Mouse (Mus musculus) lung, postnatal 4 days (tissue): Measurements from ENCODE around the gene Nphp3.

Experiments used
- DNase-seq, 2 experiments: peaks; one replicate each; pipeline ENCODE4 v3.0.0; 2021

Gene Nphp3

GRCm38 (mm10) chr9:104070241-104070640, 67.9 kb downstream of the Nphp3 start:
- DNase-seq: no peak

- DNase-seq: no peak
These were observed 68.7 kb downstream of the Nphp3 start for GRCm38 (mm10) chr9:104070863-104071604.

GRCm38 (mm10) chr9:104075808-104076207, 73.5 kb downstream of the Nphp3 start:
- no peak for DNase-seq

DNA sequence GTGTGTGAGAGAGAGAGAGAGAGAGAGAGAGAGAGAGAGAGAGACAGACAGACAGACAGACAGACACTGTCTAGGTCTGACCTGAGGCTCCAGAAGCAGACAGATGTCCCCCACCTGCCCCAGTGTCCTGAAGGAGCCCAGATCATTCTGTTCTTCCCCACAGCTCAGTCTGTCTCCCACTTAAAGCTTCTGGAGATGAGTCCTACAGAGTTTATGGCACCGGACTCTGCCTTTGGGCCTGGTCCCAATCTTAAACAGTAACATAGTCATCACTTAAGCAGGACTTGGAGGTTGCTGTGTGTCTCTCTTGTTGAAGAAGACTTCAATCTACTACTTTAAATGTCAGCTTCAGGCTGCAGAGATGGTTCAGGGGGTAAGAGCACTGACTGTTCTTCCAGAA, 76.4 kb downstream of the Nphp3 start:
- DNase-seq: no peak

GRCm38 (mm10) chr9:104079379-104079778, 77.0 kb downstream of the Nphp3 start:
- DNase-seq: peak; percentile 44 to 65

- DNase-seq: no peak
These were observed 77.7 kb downstream of the Nphp3 start for GRCm38 (mm10) chr9:104080038-104080437.

DNA sequence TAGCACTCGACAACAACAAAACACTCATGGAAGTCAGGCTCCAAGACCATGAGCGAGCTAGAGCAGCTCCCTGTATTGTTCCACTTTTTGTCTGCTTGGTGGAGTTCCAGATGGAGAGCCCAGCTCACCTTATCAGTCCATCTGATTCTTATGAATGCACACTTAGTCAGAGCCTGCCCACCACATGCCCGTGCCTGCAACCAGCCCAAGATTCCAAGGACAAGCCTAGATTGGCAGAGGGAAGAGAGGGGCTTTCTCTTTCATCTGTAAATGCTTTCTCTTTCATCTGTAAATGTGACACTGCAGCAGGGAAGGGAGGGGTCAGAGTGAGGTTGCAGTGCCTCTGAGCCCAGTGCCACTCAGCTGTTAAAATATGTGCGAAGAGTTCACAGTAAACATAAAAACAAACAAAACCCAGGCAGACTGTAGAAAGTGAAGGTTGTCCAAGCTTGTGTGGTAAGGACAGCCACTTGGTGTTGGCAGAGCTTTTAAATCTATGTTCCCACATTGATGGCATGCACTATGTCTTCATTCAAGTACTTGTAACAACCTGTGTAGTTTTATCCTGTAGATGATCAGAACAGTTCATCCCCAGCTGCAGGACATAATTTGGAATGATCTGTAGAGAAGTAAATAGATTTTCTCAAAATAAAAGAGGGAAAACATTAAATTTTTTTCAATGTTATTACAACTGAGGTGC, 83.5 kb downstream of the Nphp3 start:
- no peak for DNase-seq

DNA sequence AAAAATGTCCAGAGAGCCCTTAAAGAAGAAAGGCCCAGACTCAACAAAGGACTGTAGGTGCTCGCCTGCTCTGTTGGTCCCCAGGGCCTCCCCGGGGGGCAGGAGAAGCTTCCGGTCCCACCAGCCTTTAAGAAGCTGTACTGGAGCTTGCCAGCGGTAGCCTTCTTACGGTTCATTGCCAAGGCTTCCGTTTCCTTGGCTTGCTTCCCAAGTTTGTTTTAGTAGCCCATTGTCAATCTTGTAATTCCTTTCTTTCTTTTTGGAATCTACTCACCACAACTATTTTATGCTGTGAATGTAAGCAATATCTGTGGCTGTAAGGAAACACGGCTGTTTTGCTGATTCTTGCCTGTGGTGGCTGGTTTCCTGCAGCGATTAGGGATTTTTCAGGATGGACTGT, 86.2 kb downstream of the Nphp3 start:
- peak; percentile 68 to 79 for DNase-seq

GRCm38 (mm10) chr9:104092945-104093344, 90.6 kb downstream of the Nphp3 start:
- no peak for DNase-seq
